Mouse (Mus musculus) embryonic fibroblast, embryonic 13.5 days (primary cell): ENCODE measurements around the gene Ffar1. TPM values are rescaled to one million over a fixed set of nuclear protein-coding genes. Genes with fewer than 3 reads are reported as not detected.
"Not testable (repeated sequence)": the region's sequence is repeated elsewhere in the genome, so short reads cannot be mapped to it uniquely, and the experiment has no call there.

ENCODE experiments used
- H3K27ac ChIP-seq: 2 replicates; pipeline ENCODE4 v1.5.1; 2012; ENCODE audit warnings: low read length, control low read depth, inconsistent platforms; ENCODE audit not compliant: insufficient read depth
- H3K4me1 ChIP-seq: 2 replicates; pipeline ENCODE4 v1.6.1; 2011; ENCODE audit warnings: low read length; ENCODE audit not compliant: control insufficient read depth, insufficient read depth
- H3K4me3 ChIP-seq: 2 replicates; pipeline ENCODE4 v1.5.1; 2011; ENCODE audit warnings: mild to moderate bottlenecking, control low read depth, low read length; ENCODE audit not compliant: insufficient read depth
- CTCF ChIP-seq: IDR thresholded peaks from 2 replicates; pipeline ENCODE4 v1.5.1; 2011; ENCODE audit warnings: mild to moderate bottlenecking, control low read depth, low read length, moderate library complexity, borderline replicate concordance; ENCODE audit not compliant: insufficient read depth
- POLR2A ChIP-seq: IDR thresholded peaks from 2 replicates; pipeline ENCODE4 v1.6.1; 2011; ENCODE audit warnings: low read depth, mild to moderate bottlenecking, control low read depth, low read length, moderate library complexity
- polyA plus RNA-seq: library from polyadenylated mRNA; stranded (reverse); fragments of >200 nt; gene quantifications from 2 replicates; pipeline ENCODE4 v1.2.4, GENCODE M21; 2011; ENCODE audit warnings: low read depth; ENCODE audit not compliant: missing spikeins, insufficient read length

Gene Ffar1
- polyA plus RNA-seq, 1 experiment: not detected

DNA sequence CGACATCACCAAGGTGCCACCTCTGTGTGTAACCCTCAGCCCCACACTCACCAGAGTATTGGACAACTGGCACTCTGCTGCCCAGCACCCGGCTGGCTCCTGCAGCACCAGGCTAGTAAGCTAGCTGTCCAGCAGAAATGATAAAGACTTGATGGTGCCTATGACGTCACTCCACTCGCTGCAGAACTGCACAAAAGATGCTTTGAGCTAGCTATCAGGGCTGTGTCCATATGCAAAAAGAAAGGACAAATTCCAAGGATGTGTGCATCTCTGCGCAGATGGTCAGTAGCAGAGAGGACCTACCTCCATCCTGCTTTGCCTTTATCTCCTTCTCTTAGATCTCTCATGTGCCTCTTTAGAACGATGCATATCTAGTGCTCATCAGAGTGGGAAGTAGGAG is 5.3 kb downstream of the Ffar1 start, which contains the start of gene Ffar3:
Gene Ffar3 (minus strand): TSS at position 101 of the 400 bp plus-strand sequence.
- no peaks in the 10 kb centered on the region for H3K4me1 ChIP-seq
- no peak for TF ChIP-seq CTCF
- no peak for TF ChIP-seq POLR2A
- no peak within 1 kb of the TSS for H3K4me3 ChIP-seq
- no peak within 1 kb of the TSS for H3K27ac ChIP-seq

DNA sequence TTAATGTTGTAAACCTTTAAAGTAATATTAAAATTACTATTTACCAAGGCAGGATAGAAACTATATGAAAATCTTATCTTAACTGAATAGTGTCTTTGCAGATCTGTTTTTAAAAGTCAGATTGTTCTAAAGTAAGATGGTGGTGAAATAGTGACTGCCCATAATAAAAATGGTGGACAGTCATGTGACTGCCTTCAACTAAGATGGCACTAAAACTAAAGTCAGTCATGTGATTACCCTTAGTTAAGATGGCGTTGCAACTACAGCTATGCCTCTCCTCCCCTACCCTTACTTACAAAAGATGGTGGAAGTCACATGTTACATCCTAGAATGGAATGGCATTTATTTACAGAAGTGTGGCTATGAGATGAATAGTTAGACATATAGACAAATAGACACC is 9.9 kb downstream of the Ffar1 start:
- no peak for TF ChIP-seq CTCF
- TF ChIP-seq POLR2A: no peak
- H3K4me1 ChIP-seq: no peaks in the 10 kb centered on the region
- no peak overlapping the region for H3K27ac ChIP-seq
- no peak overlapping the region for H3K4me3 ChIP-seq

DNA sequence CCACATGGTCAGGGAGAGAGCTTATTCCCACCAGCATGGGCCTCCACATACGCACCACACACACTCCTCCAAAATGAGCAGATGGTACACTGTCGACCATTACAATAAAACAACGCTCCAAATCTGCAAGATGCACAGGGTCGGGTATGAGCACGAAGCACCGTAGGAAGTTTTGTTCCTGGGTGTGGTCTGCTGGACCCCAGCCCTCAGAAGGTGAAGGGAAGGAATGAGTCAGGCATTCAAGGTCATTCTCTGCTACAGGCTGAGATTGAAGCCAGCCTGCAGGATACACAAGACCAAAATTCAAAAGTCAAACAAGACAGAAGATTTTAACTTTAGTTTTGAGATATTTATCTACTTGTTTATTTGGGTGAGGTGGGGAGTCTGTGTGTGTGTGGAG is 13.4 kb downstream of the Ffar1 start:
- no peak overlapping the region for H3K27ac ChIP-seq
- TF ChIP-seq CTCF (no peak), POLR2A (no peak)

DNA sequence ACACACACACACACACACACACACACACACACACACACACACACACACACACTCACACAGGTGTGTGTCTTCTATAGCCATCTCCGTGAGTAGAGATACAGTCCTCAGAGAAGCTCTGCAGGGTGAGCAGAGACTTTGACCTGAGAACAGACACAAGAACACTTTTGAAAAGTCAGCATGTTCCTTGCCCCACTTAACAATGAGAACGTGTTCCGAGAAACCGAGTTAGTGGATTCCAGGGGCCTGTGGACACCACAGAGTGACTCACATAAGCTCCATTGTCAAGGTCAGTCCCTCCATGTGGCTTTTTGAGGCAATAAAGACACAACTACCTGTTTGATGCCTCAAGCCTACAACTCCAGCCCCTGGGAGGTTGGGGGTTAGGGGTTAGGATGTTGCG is 14.0 kb downstream of the Ffar1 start:
- no peak overlapping the region for H3K27ac ChIP-seq
- no peaks in the 10 kb centered on the region for H3K4me1 ChIP-seq
- H3K4me3 ChIP-seq: no peak overlapping the region
- TF ChIP-seq POLR2A (no peak), CTCF (no peak)

More for the DNA sequence above, 13.4 kb downstream of the Ffar1 start:
- no peaks in the 10 kb centered on the region for H3K4me1 ChIP-seq
- no peak overlapping the region for H3K4me3 ChIP-seq

GRCm38 (mm10) chr7:30846505-30847053 is 14.8 kb downstream of the Ffar1 start:
- Histone ChIP-seq H3K4me1 (no peaks in the 10 kb centered on the region), H3K4me3 (no peak overlapping the region), H3K27ac (no peak overlapping the region)
- TF ChIP-seq CTCF (no peak), POLR2A (no peak)

DNA sequence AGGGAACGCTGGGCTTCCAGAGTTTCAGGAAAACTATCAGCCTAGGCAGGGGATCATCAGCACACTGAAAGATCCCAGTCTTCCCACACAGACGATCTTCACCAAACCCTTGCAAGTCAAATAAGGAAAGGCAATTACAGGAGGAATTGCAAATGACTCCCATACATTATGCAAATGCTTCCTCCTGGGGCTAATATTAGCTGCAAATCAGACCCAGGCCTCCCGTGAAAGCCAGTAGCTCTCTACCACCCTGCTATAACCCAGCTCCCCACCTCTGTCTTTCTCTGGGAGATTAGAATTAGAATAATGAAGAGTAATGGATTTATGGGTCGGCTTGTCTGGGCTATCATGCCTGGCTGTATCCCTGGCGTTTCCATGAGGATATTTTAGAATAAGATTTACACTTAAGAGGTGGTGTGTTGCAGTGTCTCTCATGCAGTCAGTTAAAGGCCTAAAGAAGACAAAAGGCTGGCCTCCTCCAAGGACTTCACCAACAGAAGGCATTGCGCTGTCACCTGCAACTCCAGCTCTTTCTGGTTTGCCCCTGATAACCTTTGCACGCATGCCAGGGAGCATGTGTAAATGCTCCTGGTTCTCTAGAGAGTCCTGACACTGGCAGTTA is 16.6 kb downstream of the Ffar1 start:
- Histone ChIP-seq H3K27ac (no peak overlapping the region), H3K4me1 (no peaks in the 10 kb centered on the region), H3K4me3 (no peak overlapping the region)
- no peak for TF ChIP-seq CTCF
- no peak for TF ChIP-seq POLR2A

- no peak overlapping the region for H3K4me3 ChIP-seq
- no peak for TF ChIP-seq POLR2A
- no peak for TF ChIP-seq CTCF
- no peak overlapping the region for H3K27ac ChIP-seq
- no peaks in the 10 kb centered on the region for H3K4me1 ChIP-seq
These were observed 19.3 kb downstream of the Ffar1 start for GRCm38 (mm10) chr7:30842092-30842491.

DNA sequence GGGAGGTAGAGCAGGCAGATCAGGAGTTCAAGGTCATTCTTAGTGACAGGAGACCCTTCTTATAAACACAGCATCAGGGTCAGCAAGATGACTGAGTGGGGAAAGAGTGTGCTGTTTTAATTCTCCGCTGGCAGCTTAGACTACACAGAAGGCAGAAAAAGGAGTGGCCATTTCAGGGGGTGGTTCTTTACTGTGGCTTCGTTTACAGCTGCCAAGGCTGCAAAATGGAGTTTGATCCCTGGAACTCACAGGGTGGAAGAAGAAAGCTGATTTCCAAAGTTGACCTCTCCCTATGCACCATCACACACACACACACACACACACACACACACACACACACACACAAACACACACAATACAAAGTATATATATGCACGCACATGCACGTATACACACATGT is 20.0 kb downstream of the Ffar1 start:
- Histone ChIP-seq H3K27ac (no peak overlapping the region), H3K4me3 (no peak overlapping the region), H3K4me1 (no peaks in the 10 kb centered on the region)
- no peak for TF ChIP-seq CTCF
- no peak for TF ChIP-seq POLR2A

GRCm38 (mm10) chr7:30840306-30840705 is 21.1 kb downstream of the Ffar1 start:
- no peak for TF ChIP-seq CTCF
- no peak for TF ChIP-seq POLR2A
- Histone ChIP-seq H3K4me3 (no peak overlapping the region), H3K4me1 (no peaks in the 10 kb centered on the region)

GRCm38 (mm10) chr7:30837277-30837676 is 24.1 kb downstream of the Ffar1 start:
- Histone ChIP-seq H3K4me3 (no peak overlapping the region), H3K27ac (no peak overlapping the region), H3K4me1 (no peaks in the 10 kb centered on the region)
- no peak for TF ChIP-seq POLR2A

More at GRCm38 (mm10) chr7:30840306-30840705, 21.1 kb downstream of the Ffar1 start:
- no peak overlapping the region for H3K27ac ChIP-seq

DNA sequence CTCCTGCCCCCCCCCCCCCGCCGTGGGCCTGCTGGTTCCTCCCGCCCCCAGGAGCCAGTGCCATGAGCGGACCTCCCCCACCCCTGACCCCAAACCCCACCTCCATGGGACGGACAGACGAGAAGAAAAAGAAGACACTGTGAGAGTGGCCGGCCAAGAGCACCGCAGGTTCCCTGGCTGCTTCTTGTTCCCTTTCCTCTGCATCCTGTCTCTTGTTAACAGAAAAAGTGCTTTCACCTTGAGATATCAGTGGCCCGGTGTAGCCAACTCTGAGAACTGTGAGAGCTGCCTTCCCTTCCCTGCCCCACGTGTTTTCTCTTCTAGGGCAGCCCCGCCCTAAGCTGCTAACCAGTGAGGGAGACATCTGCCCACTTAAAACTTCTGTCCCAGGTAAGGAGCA is 28.7 kb downstream of the Ffar1 start:
- H3K27ac ChIP-seq, H3K4me1 ChIP-seq: not testable (repeated sequence)

More for the DNA sequence above, 28.7 kb downstream of the Ffar1 start:
- H3K4me3 ChIP-seq: not testable (repeated sequence)
